Mouse (Mus musculus): ENCODE data around the gene Grip2.

- no peak for TF ChIP-seq CTCF (IDR thresholded peaks at IDR 0.05; ENCODE audit: low read depth)
- TF ChIP-seq EP300 (IDR thresholded peaks at IDR 0.05; ENCODE audit: low read depth): no peak
These were observed 59.5 kb downstream of the Grip2 start for GRCm38 (mm10) chr6:91767550-91767949.
